Mouse (Mus musculus) liver, adult 2 months (tissue): ENCODE results near the gene Dnase1. TPM values are rescaled to one million over a fixed set of nuclear protein-coding genes. Genes with fewer than 3 reads are reported as not detected.

Experiments
- DNase-seq: peaks from one replicate; pipeline ENCODE4 v3.0.0-alpha.2; 2011; ENCODE audit warnings: low read depth, low spot score; ENCODE audit errors: extremely low read depth
- H3K27ac ChIP-seq: fragments of 200-500 bp; replicated peaks from 2 replicates; pipeline ENCODE4 v1.5.1; 2012; ENCODE audit warnings: low read depth, mild to moderate bottlenecking, control low read depth, inconsistent platforms, low read length; ENCODE audit not compliant: insufficient read depth
- H3K27me3 ChIP-seq: fragments of 200-500 bp; 2 replicates; pipeline ENCODE4 v1.6.1; 2012; ENCODE audit warnings: mild to moderate bottlenecking, moderate library complexity, low read length, inconsistent platforms; ENCODE audit not compliant: control insufficient read depth, insufficient read depth
- H3K36me3 ChIP-seq: fragments of 200-500 bp; 2 replicates; pipeline ENCODE4 v1.6.1; 2012; ENCODE audit warnings: low read length, inconsistent platforms; ENCODE audit not compliant: control insufficient read depth, insufficient read depth
- H3K4me1 ChIP-seq: fragments of 200-500 bp; 2 replicates; pipeline ENCODE4 v1.6.1; 2011; ENCODE audit warnings: low read length; ENCODE audit not compliant: control insufficient read depth, insufficient read depth
- H3K4me3 ChIP-seq: fragments of 200-500 bp; 2 replicates; pipeline ENCODE4 v1.5.1; 2011; ENCODE audit warnings: low read depth, mild to moderate bottlenecking, control low read depth, low read length, moderate library complexity; ENCODE audit not compliant: insufficient read depth
- H3K79me2 ChIP-seq: fragments of 200-500 bp; 2 replicates; pipeline ENCODE4 v1.6.1; 2012; ENCODE audit warnings: inconsistent platforms, mild to moderate bottlenecking, low read length, moderate library complexity; ENCODE audit not compliant: control insufficient read depth, insufficient read depth
- H3K9ac ChIP-seq: fragments of 200-500 bp; 2 replicates; pipeline ENCODE4 v1.6.1; 2012; ENCODE audit warnings: low read depth, mild to moderate bottlenecking, control low read depth, inconsistent platforms, low read length
- CTCF ChIP-seq: fragments of 200-500 bp; IDR thresholded peaks from 2 replicates; pipeline ENCODE4 v1.5.1; 2011; ENCODE audit warnings: low read depth, low read length, control low read depth
- POLR2A ChIP-seq: fragments of 200-500 bp; IDR thresholded peaks from 2 replicates; pipeline ENCODE4 v1.6.1; 2011; ENCODE audit warnings: low read length, control low read depth; ENCODE audit not compliant: insufficient read depth; ENCODE audit errors: extremely low read depth
- WGBS: fragments of 180-500 bp; shearing (Covaris S2); methylation state at CpG from one replicate; pipeline ENCODE4 v1.1.7; 2018; 5-methylcytosine and 5-hydroxymethylcytosine counted together
- polyA plus RNA-seq: library from polyadenylated mRNA; depleted of rRNA; stranded (reverse); fragments of >200 nt; gene quantifications from 2 replicates; pipeline ENCODE4 v1.2.3, GENCODE M21; 2012
- total RNA-seq: library from RNA; depleted of rRNA; stranded (reverse); fragments of >200 nt; gene quantifications from 2 replicates; pipeline ENCODE4 v1.2.3, GENCODE M21; 2014

The Dnase1 gene
- total and polyA plus RNA-seq, 2 experiments, result 0.16 TPM; not detected in 1

GRCm38 (mm10) chr16:4040206-4040605 lies 3.5 kb downstream of the Dnase1 start:
- H3K27ac ChIP-seq, result no peak overlapping the region
- no peak overlapping the region for H3K4me3 ChIP-seq
- peaks cover 43% of the 10 kb centered on the region for H3K36me3 ChIP-seq
- 92% methylated on average over 5 of the region's 5 CpGs for WGBS
- no peak for TF ChIP-seq POLR2A
- TF ChIP-seq CTCF, result no peak
- H3K9ac ChIP-seq, result no peak overlapping the region
- DNase-seq, result no peak
- peaks cover 3% of the 10 kb centered on the region for H3K4me1 ChIP-seq
- no peaks in the 10 kb centered on the region for H3K79me2 ChIP-seq
- H3K27me3 ChIP-seq, result no peaks in the 10 kb centered on the region

GRCm38 (mm10) chr16:4041646-4042045 lies 4.9 kb downstream of the Dnase1 start:
- H3K79me2 ChIP-seq, result no peaks in the 10 kb centered on the region
- H3K27ac ChIP-seq, result no peak overlapping the region
- peaks cover 50% of the 10 kb centered on the region for H3K36me3 ChIP-seq
- DNase-seq, result no peak
- H3K27me3 ChIP-seq, result no peaks in the 10 kb centered on the region
- no peak for TF ChIP-seq POLR2A
- no peak for TF ChIP-seq CTCF
- no peaks in the 10 kb centered on the region for H3K4me1 ChIP-seq
- H3K9ac ChIP-seq, result no peak overlapping the region
- 97% methylated on average over 4 of the region's 4 CpGs for WGBS
- H3K4me3 ChIP-seq, result no peak overlapping the region

GRCm38 (mm10) chr16:4044093-4044492 lies 7.4 kb downstream of the Dnase1 start:
- H3K4me1 ChIP-seq, result no peaks in the 10 kb centered on the region
- no peak overlapping the region for H3K4me3 ChIP-seq
- no peaks in the 10 kb centered on the region for H3K27me3 ChIP-seq
- DNase-seq, result no peak
- H3K27ac ChIP-seq, result no peak overlapping the region
- TF ChIP-seq CTCF (no peak), POLR2A (no peak)
- H3K79me2 ChIP-seq, result no peaks in the 10 kb centered on the region
- whole genome bisulfite sequencing, result 88% methylated on average over 2 of the region's 2 CpGs
- peaks cover 52% of the 10 kb centered on the region for H3K36me3 ChIP-seq
- no peak overlapping the region for H3K9ac ChIP-seq

- H3K27ac ChIP-seq, result no peak overlapping the region
- no peak for DNase-seq
- H3K36me3 ChIP-seq, result peaks cover 42% of the 10 kb centered on the region
- H3K79me2 ChIP-seq, result no peaks in the 10 kb centered on the region
- no peak overlapping the region for H3K9ac ChIP-seq
- H3K27me3 ChIP-seq, result no peaks in the 10 kb centered on the region
- TF ChIP-seq POLR2A (no peak), CTCF (no peak)
- H3K4me1 ChIP-seq, result no peaks in the 10 kb centered on the region
- WGBS, result 87% methylated on average over 4 of the region's 4 CpGs
- no peak overlapping the region for H3K4me3 ChIP-seq
Observed at GRCm38 (mm10) chr16:4045524-4045923, 8.8 kb downstream of the Dnase1 start.

GRCm38 (mm10) chr16:4052601-4053000 lies 15.9 kb downstream of the Dnase1 start:
- no peaks in the 10 kb centered on the region for H3K27me3 ChIP-seq
- no peaks in the 10 kb centered on the region for H3K4me1 ChIP-seq
- H3K27ac ChIP-seq, result no peak overlapping the region
- peaks cover 45% of the 10 kb centered on the region for H3K36me3 ChIP-seq
- no peak for TF ChIP-seq CTCF
- no peak for TF ChIP-seq POLR2A
- 94% methylated on average over 4 of the region's 4 CpGs for WGBS
- no peak overlapping the region for H3K4me3 ChIP-seq
- H3K9ac ChIP-seq, result no peak overlapping the region
- DNase-seq, result no peak
- no peaks in the 10 kb centered on the region for H3K79me2 ChIP-seq

GRCm38 (mm10) chr16:4053811-4054210 lies 17.1 kb downstream of the Dnase1 start:
- no peak for TF ChIP-seq CTCF
- no peak for TF ChIP-seq POLR2A
- WGBS, result 85% methylated on average over 3 of the region's 3 CpGs
- Histone ChIP-seq H3K79me2 (no peaks in the 10 kb centered on the region), H3K4me3 (no peak overlapping the region), H3K9ac (no peak overlapping the region), H3K36me3 (peaks cover 44% of the 10 kb centered on the region), H3K4me1 (no peaks in the 10 kb centered on the region), H3K27me3 (no peaks in the 10 kb centered on the region), H3K27ac (no peak overlapping the region)
- no peak for DNase-seq
